7 mouse cellular contexts compared by ENCODE assay signal in genomic region chr16:20716841-20717180, GRCm38 (mm10). TPM values are rescaled to one million over a fixed set of nuclear protein-coding genes. Genes with fewer than 3 reads are reported as not detected.
A peak's percentile ranks its signal among the peaks of the same experiment; 100 is the strongest.
DNase-seq lines count a peak whose midpoint lies in the region; ATAC-seq lines count a peak whose summit lies in the region.

No protein-coding gene starts in this region.

- ATAC-seq in forebrain, embryonic 11.5 days (replicated peaks; ENCODE audit: low FRiP score), result no peak; the same call in 1 of the 2 replicates
- ATAC-seq in liver, embryonic 11.5 days (replicated peaks; ENCODE audit: low FRiP score), result no peak; the same call in 1 of the 2 replicates
- no peak for ATAC-seq in stomach, embryonic 15.5 days (ENCODE audit: insufficient read depth, low FRiP score, low read depth)
- ATAC-seq in monocyte, adult 5-6 weeks (replicated peaks; ENCODE audit: insufficient number of reproducible peaks, low FRiP score, low TSS enrichment, poor library complexity, severe bottlenecking), result no peak

- H3K9ac ChIP-seq in forebrain, embryonic 11.5 days (ENCODE audit: low read length), result peak overlapping the region; percentile 76
- peak overlapping the region; percentile 82 for H3K9ac ChIP-seq in liver, embryonic 11.5 days (ENCODE audit: low read depth, low read length)
- H3K9ac ChIP-seq in stomach, embryonic 15.5 days, result peak overlapping the region; percentile 55

- H3K4me3 ChIP-seq in forebrain, embryonic 11.5 days (ENCODE audit: low read depth, low read length), result peak overlapping the region; percentile 44
- H3K4me3 ChIP-seq in liver, embryonic 11.5 days (ENCODE audit: low read depth, low read length), result peak overlapping the region; percentile 74
- H3K4me3 ChIP-seq in stomach, embryonic 15.5 days (replicated peaks), result peak overlapping the region; percentile 74

- DNase-seq in right cerebral cortex, adult 2 months (ENCODE audit: low spot score in 2 of 2), result peak; percentile 39 to 44
- no peak for DNase-seq in right cerebral cortex, postnatal 4 days
- DNase-seq in forebrain, embryonic 11.5 days (ENCODE audit: low spot score), result no peak
- DNase-seq in liver, embryonic 11.5 days (ENCODE audit: low spot score), result no peak
- no peak for DNase-seq in frontal cortex, postnatal 36 days (ENCODE audit: low spot score in 2 of 2)

- 1% methylated on average over 8 of the region's 8 CpGs for WGBS in forebrain, embryonic 11.5 days
- WGBS in liver, embryonic 11.5 days, result 0% methylated on average over 8 of the region's 8 CpGs
- WGBS in stomach, embryonic 15.5 days, result 3% methylated on average over 8 of the region's 8 CpGs

- peaks cover 9% of the 10 kb centered on the region; the same call in 1 of the 2 replicates for H3K4me1 ChIP-seq in forebrain, embryonic 11.5 days (replicated peaks; ENCODE audit: control insufficient read depth, insufficient read depth, low read length)
- H3K4me1 ChIP-seq in liver, embryonic 11.5 days (replicated peaks; ENCODE audit: control insufficient read depth, insufficient read depth, low read length), result peaks cover 39% of the 10 kb centered on the region
- H3K4me1 ChIP-seq in stomach, embryonic 15.5 days, result peaks cover 32% of the 10 kb centered on the region

- peak overlapping the region; percentile 84 for H3K27ac ChIP-seq in forebrain, embryonic 11.5 days (ENCODE audit: low read depth, low read length)
- H3K27ac ChIP-seq in liver, embryonic 11.5 days (ENCODE audit: low read depth, low read length), result peak overlapping the region; percentile 83
- H3K27ac ChIP-seq in stomach, embryonic 15.5 days, result peak overlapping the region; percentile 99

- H3K36me3 ChIP-seq in forebrain, embryonic 11.5 days (ENCODE audit: control insufficient read depth, insufficient read depth, low read length), result no peaks in the 10 kb centered on the region; the same call in 1 of the 2 replicates
- peaks cover 3% of the 10 kb centered on the region; the same call in 1 of the 2 replicates for H3K36me3 ChIP-seq in liver, embryonic 11.5 days (ENCODE audit: control insufficient read depth, insufficient read depth, low read length)
- peaks cover 12% of the 10 kb centered on the region for H3K36me3 ChIP-seq in stomach, embryonic 15.5 days

- no peaks in the 10 kb centered on the region for H3K27me3 ChIP-seq in forebrain, embryonic 11.5 days (ENCODE audit: control insufficient read depth, insufficient read depth, low read length)
- no peaks in the 10 kb centered on the region for H3K27me3 ChIP-seq in liver, embryonic 11.5 days (replicated peaks; ENCODE audit: control insufficient read depth, insufficient read depth, low read length)
- no peaks in the 10 kb centered on the region for H3K27me3 ChIP-seq in stomach, embryonic 15.5 days (replicated peaks)

- peak overlapping the region; percentile 85 for H3K4me2 ChIP-seq in forebrain, embryonic 11.5 days (ENCODE audit: low read depth, low read length, severe bottlenecking)
- peak overlapping the region; percentile 94 for H3K4me2 ChIP-seq in liver, embryonic 11.5 days
- H3K4me2 ChIP-seq in stomach, embryonic 15.5 days, result peak overlapping the region; percentile 88

- H3K9me3 ChIP-seq in forebrain, embryonic 11.5 days (ENCODE audit: control insufficient read depth, low read length), result no peaks in the 10 kb centered on the region
- no peaks in the 10 kb centered on the region for H3K9me3 ChIP-seq in liver, embryonic 11.5 days (ENCODE audit: control insufficient read depth, low read length)
- H3K9me3 ChIP-seq in stomach, embryonic 15.5 days, result no peaks in the 10 kb centered on the region

RNA-seq across cellular contexts. Expression of gene Polr2h, which starts 0.7 kb away (rescaled TPM):
- 116 and 121 TPM in 2 replicates for polyA plus RNA-seq in forebrain, embryonic 11.5 days (2014; fragmentation: Nextera tagmentation; extraction: Ambion mirVana)
- polyA plus RNA-seq in liver, embryonic 11.5 days (2014; fragmentation: Nextera tagmentation; extraction: Ambion mirVana), result 124 and 127 TPM in 2 replicates
- 95.7 and 97.3 TPM in 2 replicates for polyA plus RNA-seq in stomach, embryonic 15.5 days (2015; fragmentation: Nextera tagmentation; extraction: Ambion mirVana)
- total RNA-seq in monocyte, adult 5-6 weeks (2017), result 20.0 to 31.9 TPM (median 24.4 TPM) in 3 replicates

RNA-seq across cellular contexts. Expression of gene Clcn2, which starts 0.7 kb away (rescaled TPM):
- 16.5 and 20.5 TPM in 2 replicates for polyA plus RNA-seq in forebrain, embryonic 11.5 days (2014; fragmentation: Nextera tagmentation; extraction: Ambion mirVana)
- polyA plus RNA-seq in liver, embryonic 11.5 days (2014; fragmentation: Nextera tagmentation; extraction: Ambion mirVana), result 14.4 and 15.3 TPM in 2 replicates
- 15.3 and 20.2 TPM in 2 replicates for polyA plus RNA-seq in stomach, embryonic 15.5 days (2015; fragmentation: Nextera tagmentation; extraction: Ambion mirVana)
- total RNA-seq in monocyte, adult 5-6 weeks (2017), result 0.68 TPM in 1 of 3 replicates, not detected in the others

RNA-seq across cellular contexts. Expression of gene Chrd, which starts 16.1 kb away (rescaled TPM):
- 1.9 and 2.3 TPM in 2 replicates for polyA plus RNA-seq in forebrain, embryonic 11.5 days (2014; fragmentation: Nextera tagmentation; extraction: Ambion mirVana)
- polyA plus RNA-seq in liver, embryonic 11.5 days (2014; fragmentation: Nextera tagmentation; extraction: Ambion mirVana), result 0.77 and 0.93 TPM in 2 replicates
- 4.0 and 4.7 TPM in 2 replicates for polyA plus RNA-seq in stomach, embryonic 15.5 days (2015; fragmentation: Nextera tagmentation; extraction: Ambion mirVana)
- total RNA-seq in monocyte, adult 5-6 weeks (2017), result not detected in 3 replicates

RNA-seq across cellular contexts. Expression of gene Thpo, which starts 17.5 kb away (rescaled TPM):
- polyA plus RNA-seq in forebrain, embryonic 11.5 days (2014; fragmentation: Nextera tagmentation; extraction: Ambion mirVana), result 0.24 and 0.51 TPM in 2 replicates
- 4.1 and 4.3 TPM in 2 replicates for polyA plus RNA-seq in liver, embryonic 11.5 days (2014; fragmentation: Nextera tagmentation; extraction: Ambion mirVana)
- 1.0 and 1.1 TPM in 2 replicates for polyA plus RNA-seq in stomach, embryonic 15.5 days (2015; fragmentation: Nextera tagmentation; extraction: Ambion mirVana)
- total RNA-seq in monocyte, adult 5-6 weeks (2017), result not detected in 3 replicates

RNA-seq across cellular contexts. Expression of gene Fam131a, which starts 23.8 kb away (rescaled TPM):
- polyA plus RNA-seq in forebrain, embryonic 11.5 days (2014; fragmentation: Nextera tagmentation; extraction: Ambion mirVana), result 15.2 and 16.3 TPM in 2 replicates
- 2.1 TPM in 2 replicates for polyA plus RNA-seq in liver, embryonic 11.5 days (2014; fragmentation: Nextera tagmentation; extraction: Ambion mirVana)
- polyA plus RNA-seq in stomach, embryonic 15.5 days (2015; fragmentation: Nextera tagmentation; extraction: Ambion mirVana), result 8.5 and 9.1 TPM in 2 replicates
- 1.8 to 5.8 TPM (median 3.5 TPM) in 3 replicates for total RNA-seq in monocyte, adult 5-6 weeks (2017)

Comparison
In these comparisons a context has a peak if more than half of its experiments do, and no peak if none do; other contexts are left out.
1. DNase-seq: peak in right cerebral cortex, adult 2 months (2 of 2); none in right cerebral cortex, postnatal 4 days (single experiment), forebrain, embryonic 11.5 days (single experiment), liver, embryonic 11.5 days (single experiment) and frontal cortex, postnatal 36 days (0 of 2).
2. Peak in every context shown above with its lines, with median percentiles within 50 percentile points of each other: H3K27ac ChIP-seq, H3K4me2 ChIP-seq, H3K4me3 ChIP-seq and H3K9ac ChIP-seq.